Mouse (Mus musculus) heart, adult 2 months (tissue): ENCODE measurements around the gene D16Ertd472e. TPM values are rescaled to one million over a fixed set of nuclear protein-coding genes. Genes with fewer than 3 reads are reported as not detected.
A peak's percentile ranks its signal among the peaks of the same experiment; 100 is the strongest.

Source experiments
- DNase-seq, 2 experiments: peaks; one replicate each; pipeline ENCODE4 v3.0.0; 2021
- H3K27ac ChIP-seq: fragments of 200-600 bp; 2 replicates; pipeline ENCODE4 v1.8.1; 2022
- H3K27me3 ChIP-seq: fragments of 200-500 bp; 2 replicates; pipeline ENCODE4 v1.6.1; 2012; ENCODE audit warnings: mild to moderate bottlenecking, low read length, inconsistent platforms, mixed read lengths; ENCODE audit not compliant: control insufficient read depth, insufficient read depth
- H3K36me3 ChIP-seq: fragments of 200-500 bp; 2 replicates; pipeline ENCODE4 v1.6.1; 2012; ENCODE audit warnings: low read length, inconsistent platforms; ENCODE audit not compliant: control insufficient read depth, insufficient read depth
- H3K4me1 ChIP-seq: fragments of 200-500 bp; 2 replicates; pipeline ENCODE4 v1.6.1; 2011; ENCODE audit warnings: low read length; ENCODE audit not compliant: control insufficient read depth, insufficient read depth
- H3K4me3 ChIP-seq: fragments of 200-600 bp; 2 replicates; pipeline ENCODE4 v1.8.1; 2022
- H3K79me2 ChIP-seq: fragments of 200-500 bp; replicated peaks from 2 replicates; pipeline ENCODE4 v1.6.1; 2012; ENCODE audit warnings: mild to moderate bottlenecking, inconsistent platforms, low read length, moderate library complexity, mixed read lengths; ENCODE audit not compliant: control insufficient read depth, insufficient read depth
- H3K9ac ChIP-seq: fragments of 200-500 bp; 2 replicates; pipeline ENCODE4 v1.6.1; 2012; ENCODE audit warnings: low read depth, mild to moderate bottlenecking, control low read depth, inconsistent platforms, low read length, mixed read lengths
- CTCF ChIP-seq: fragments of 200-600 bp; IDR thresholded peaks from 2 replicates; pipeline ENCODE4 v1.8.1; 2022; ENCODE audit warnings: antibody characterized with exemption, mild to moderate bottlenecking, moderate library complexity
- EP300 ChIP-seq: fragments of 200-500 bp; IDR thresholded peaks from 2 replicates; pipeline ENCODE4 v1.6.1; 2011; ENCODE audit warnings: low read depth, low read length, control low read depth; ENCODE audit not compliant: insufficient read depth
- POLR2A ChIP-seq: fragments of 200-500 bp; IDR thresholded peaks from 2 replicates; pipeline ENCODE4 v1.6.1; 2011; ENCODE audit warnings: mild to moderate bottlenecking, low read depth, low read length, control low read depth; ENCODE audit not compliant: insufficient read depth
- WGBS: fragments of 180-500 bp; shearing (Covaris S2); methylation state at CpG from one replicate; pipeline ENCODE4 v1.1.7; 2018; 5-methylcytosine and 5-hydroxymethylcytosine counted together
- intact Hi-C: fragments of 180-260 bp; cut with DNase I; formaldehyde crosslinking; loops from one replicate; pipeline ENCODE4 v1.15.1; 2025
- polyA plus RNA-seq: library from polyadenylated mRNA; depleted of rRNA; stranded (reverse); fragments of >200 nt; gene quantifications from 2 replicates; pipeline ENCODE4 v1.2.3, GENCODE M21; 2012; rRNA removed
- total RNA-seq, 2 experiments: library from RNA; stranded (reverse); gene quantifications; 2 replicates each; pipeline ENCODE4 v1.2.3; 2021

Gene D16Ertd472e
- total and polyA plus RNA-seq, 3 experiments: 1.3 to 4.5 (median 3.5) TPM

- no peak overlapping the region for H3K4me3 ChIP-seq
- intact Hi-C loops: no loop called here
- H3K9ac ChIP-seq: no peak overlapping the region
- DNase-seq: no peak
- no peaks in the 10 kb centered on the region for H3K36me3 ChIP-seq
- peak overlapping the region; percentile 64 for H3K27ac ChIP-seq
- 46% methylated on average over 5 of the region's 5 CpGs for WGBS
- H3K27me3 ChIP-seq: no peaks in the 10 kb centered on the region
- no peaks in the 10 kb centered on the region for H3K79me2 ChIP-seq
- no peaks in the 10 kb centered on the region; the same call in 1 of the 2 replicates for H3K4me1 ChIP-seq
- TF ChIP-seq POLR2A: no peak
- no peak for TF ChIP-seq EP300
- no peak for TF ChIP-seq CTCF
These were observed 85.7 kb downstream of the D16Ertd472e start for GRCm38 (mm10) chr16:78490779-78491178.

Other genes with a start within 250 kb of the D16Ertd472e start
- 1 to 10 TPM; 6.8 to 7.1 TPM for gene Btg3, start 199.5 kb downstream of the D16Ertd472e start, total RNA-seq
- gene Btg3, start 199.5 kb downstream of the D16Ertd472e start, polyA plus RNA-seq: 1.7 and 4.5 TPM in 2 replicates